Mouse (Mus musculus): Measurements from ENCODE around the gene Actn4.

The Actn4 gene

DNA sequence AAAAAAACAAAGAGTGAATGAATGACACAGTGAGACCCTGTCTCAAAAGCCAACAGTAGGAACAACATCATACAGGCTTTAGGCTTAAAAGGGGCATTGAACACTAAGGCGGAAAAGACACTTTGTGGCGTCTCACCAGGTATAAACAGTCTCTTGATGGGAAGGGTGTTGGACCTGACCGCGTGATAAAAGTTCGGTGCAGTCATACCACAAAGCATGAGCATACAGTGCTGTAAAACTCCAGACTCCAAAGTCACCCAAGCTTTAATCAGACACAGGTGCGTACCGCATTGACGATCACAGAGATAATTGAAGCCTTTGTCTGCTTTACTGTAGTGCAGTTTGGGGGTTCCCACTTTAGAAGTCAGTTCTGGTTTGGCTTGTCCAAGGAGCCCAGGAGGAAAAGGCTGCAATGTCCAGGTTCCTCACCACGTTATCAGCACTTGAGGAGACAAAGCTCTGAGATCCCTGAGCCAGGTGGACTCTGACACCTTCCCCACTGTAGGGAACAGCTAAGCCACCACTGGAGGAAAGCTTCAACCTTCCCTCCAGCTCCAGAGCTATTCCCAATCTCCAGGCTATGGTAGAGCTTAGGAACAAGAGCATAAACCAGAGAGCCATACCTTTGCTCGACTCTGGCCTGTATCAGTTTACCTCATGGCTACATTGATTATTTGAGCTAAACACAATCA lies 11.6 kb downstream of the Actn4 start:
- DNase-seq (ENCODE audit: low spot score): no peak

DNA sequence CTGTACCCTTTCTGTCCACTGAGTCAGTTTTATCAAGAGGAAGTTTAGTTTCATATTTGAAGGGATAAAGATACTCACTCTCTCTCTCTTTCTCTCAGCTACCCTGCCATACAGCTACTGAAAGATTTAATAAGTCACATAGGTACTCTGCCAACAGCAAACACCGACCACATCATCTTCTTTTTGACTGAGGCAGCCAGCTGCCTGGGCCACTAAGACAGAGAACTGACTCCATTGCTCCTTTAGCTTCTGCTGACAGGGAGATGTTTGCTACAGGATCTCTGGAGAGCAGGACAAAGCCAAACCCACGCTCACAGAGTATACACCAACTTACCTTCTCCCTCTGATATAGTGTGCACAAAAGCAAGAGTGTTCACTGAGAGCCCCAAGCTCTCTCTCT lies 12.8 kb downstream of the Actn4 start:
- DNase-seq (ENCODE audit: low spot score): no peak

DNA sequence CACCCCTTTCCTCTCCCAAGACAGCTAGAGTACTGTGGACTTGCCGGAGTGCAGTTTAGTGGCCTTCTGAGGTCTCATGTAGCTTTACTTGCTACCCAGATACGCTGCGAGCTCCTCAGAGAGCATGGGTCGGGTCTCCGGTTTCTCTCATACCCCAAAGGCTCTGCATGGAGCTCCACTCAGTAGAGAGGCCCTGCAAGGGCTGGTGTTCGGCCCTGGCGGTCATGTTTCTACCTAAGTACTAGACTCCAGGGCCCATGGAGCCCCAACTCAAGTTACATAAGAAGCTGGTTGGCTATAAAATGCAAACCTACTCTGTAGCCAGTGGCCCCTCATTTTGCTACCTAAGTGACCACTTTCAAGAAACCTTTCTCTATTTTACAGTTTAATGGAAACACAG lies 13.4 kb downstream of the Actn4 start:
- DNase-seq (ENCODE audit: low spot score): no peak

DNA sequence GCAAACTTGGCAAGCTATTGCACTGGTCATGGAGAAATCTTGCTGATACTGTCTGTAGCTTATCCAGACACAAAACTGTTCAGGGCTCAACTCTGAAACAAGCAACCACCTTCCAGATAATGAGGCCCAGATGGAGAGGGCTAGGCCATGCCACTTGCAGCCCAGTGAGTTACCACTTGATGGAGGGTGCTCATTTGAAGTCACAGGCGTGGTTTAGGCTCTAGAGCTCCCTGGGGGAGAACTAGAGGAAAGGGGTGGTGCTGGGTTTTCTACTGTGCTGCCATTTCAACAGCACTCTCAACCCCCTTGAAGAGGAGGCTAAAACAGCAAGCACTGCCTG lies 15.9 kb downstream of the Actn4 start:
- DNase-seq (ENCODE audit: low spot score): no peak

DNA sequence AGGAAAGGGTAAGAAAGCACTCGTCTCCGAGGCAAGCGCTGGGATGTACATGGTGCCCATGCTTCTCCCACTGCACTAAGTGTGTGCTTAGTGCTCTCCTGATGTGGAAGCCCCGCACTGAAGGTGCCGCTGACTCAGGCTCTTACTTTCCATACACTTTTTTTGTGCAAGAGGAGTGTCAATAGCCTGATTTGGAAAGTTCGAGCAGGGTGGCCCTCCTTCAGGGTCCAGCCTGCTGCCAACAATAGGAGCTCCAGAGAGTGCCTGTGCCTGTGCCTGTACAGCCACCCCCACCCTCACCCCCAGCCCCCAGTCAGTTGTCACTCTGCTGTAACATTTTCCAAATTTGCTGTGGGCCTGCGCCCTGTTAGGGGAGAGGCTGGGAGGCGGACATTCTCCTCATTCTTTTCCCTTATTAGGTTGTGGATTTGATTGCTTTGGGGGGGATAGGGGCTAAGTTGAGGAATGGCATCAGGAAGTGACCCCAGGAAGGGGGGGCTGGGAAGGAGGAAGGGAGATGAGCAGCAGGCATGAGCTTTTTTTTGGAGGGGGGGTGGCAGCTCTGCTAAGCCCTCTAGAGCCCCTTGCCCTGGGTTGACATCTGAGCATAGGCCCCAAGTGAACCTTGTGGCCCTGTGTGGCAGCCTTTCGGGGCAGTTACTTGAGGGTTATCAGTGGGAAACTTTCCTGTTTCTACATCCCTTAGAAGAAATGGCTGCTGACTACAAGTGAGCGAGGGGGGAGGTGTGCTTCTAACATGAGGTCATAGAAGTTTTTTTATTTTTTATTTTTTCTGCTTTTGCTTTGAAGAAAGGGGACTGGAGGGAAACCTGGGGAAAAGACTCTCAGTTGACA lies 16.5 kb downstream of the Actn4 start:
- DNase-seq (ENCODE audit: low spot score): peak; percentile 57

DNA sequence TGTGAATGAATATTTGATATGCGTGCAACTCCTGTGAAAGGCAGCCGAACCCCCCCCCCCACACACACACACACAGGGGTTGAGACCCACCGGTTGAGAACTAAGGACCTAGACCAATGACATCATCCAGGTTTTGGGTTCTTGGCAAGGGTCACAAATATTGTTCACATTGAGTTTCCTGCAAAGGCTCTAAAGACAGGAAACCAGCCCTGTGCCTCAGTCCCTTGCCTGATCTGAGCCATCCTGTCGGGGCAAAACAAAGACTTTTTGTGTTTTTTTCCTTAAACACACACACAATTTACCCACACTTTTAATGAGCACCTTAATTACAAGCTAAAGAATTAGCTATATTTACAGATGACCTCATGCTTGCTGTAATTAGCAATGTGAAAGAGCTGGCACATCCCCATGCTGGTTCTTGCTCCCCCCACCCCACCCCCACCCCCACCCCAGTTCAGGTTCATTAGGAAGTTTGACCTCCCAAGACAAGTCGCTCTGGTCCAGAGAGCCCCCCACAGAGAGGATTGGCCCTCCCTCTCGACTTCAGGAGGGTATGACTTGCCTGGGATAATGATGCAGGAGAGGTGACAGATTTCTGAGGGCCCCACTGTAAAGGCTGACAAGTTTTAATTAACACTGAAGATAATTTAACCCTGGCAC lies 17.3 kb downstream of the Actn4 start:
- DNase-seq (ENCODE audit: low spot score): no peak

DNA sequence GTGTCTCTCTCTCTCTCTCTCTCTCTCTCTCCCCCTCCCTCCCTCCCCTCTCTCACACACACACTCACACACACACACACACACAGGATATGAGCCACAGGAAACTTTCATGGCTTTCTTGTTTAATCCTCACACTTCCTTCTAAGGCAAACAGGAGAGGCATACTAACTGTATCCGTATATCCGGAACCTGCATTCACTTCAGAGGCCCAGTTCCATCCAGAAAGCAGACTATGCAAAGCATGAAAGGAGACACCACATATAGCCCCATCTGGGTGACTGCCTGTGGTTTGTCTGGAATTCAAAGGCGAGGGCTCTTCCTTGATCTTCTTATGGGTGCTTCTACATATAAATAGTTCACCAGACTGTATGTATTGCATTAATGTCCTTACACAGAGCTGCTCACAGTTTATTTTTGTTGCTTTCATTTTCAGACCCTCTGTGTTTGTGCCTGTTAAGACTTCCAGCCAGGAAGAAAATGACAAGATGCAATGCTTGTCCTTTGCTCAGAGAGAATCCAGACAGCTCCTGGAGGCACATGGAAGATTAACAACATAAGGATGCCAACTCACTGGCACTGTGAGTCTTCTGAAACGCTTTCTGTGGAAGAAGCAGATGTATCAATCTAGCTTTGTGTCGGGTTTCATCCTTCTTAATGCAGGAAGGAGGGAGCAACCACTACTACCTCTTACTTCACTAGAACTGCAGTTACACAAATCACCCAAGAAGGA lies 18.5 kb downstream of the Actn4 start:
- DNase-seq (ENCODE audit: low spot score): no peak

DNA sequence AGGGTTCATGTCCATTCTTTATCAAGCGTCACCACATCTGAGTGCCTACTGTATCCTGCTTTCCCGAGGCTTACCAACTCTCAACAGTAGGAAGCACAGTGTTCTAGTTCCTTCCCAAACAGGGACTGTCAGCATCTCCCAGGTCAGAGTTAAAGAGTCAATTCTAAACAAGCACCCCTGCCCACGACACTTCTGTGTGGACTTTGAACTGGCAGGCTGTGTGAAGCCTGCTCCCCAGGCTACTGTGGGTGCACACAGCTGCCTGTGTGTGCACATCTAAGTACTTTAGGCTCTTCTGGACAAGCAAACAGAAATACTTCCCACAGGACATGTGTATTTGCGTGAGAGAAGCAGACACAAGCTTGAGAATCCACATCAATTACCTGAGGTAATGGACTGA lies 20.6 kb downstream of the Actn4 start:
- no peak for DNase-seq (ENCODE audit: low spot score)

DNA sequence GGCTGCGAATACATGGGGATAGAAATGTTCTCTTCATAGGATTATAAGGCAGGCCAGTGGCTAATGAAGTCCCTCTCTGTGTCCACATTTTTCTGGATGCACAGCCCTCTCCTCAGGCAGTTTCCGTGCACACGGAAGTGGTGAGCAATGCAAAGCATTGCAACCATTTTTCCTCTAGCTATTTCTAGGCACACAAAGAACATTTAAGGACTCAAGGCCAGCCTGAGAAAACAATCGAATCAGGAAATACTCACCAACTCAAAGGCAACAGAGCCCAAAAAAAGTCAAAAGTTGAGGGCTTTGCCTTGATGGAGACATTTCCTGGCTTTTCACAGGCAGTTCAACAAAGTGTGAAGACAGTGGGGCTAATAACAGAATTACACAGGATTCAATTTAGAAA lies 21.0 kb downstream of the Actn4 start:
- no peak for DNase-seq (ENCODE audit: low spot score)

DNA sequence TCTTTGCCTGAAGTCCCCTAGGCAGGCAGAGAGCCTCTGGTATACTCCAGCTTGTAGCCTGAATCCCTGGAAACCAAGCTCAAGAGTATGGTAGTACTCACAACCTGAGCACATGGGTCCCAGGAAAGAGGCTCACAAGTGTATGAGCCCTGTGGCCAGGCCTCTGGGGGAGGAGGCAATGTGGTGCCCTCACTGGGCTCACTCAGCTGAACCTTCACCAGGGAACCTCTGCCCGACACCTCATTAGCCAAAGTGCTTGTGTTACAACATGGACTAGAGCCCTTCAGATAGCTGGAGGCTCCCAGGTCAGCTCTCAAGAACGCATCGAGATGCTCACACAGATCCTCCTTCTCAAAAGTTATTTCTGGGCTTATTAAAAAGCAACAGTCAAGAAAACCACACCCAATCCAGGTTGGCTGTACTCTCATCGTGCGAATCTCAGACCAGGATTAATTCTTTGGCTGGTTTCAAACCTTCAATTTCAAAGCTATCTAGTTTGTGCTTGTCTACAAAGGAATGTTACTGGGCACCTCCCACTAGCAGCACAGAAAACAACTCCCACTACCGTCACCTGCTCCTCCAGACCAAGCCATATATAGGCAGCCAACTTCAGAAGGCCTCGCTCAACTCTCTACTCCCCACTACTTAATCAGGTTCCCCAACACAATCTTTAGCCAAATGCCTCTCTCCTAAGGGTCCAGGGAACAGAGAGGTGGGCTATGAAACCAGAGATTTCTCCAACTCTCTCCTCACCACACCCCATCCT lies 22.5 kb downstream of the Actn4 start:
- no peak for DNase-seq (ENCODE audit: low spot score)

DNA sequence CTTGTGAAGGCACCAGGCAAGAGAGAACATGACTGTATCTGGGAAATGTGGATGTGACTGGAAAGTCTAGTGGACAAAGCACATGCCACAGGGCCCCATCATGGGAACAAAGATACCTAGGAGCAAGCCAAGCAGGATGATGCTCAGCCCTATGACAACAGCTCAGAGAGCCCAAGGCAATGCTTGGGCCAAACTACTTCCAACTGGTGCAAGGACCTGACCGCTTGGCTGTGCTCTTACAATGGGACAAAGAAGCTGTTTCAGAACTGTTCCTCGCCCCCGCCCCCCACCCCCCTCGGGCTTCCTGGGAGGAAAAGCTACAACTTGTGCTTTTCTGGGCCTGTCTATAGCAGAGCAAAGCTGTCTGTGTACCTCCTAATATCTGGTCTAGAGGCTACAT lies 23.5 kb downstream of the Actn4 start:
- DNase-seq (ENCODE audit: low spot score): no peak

DNA sequence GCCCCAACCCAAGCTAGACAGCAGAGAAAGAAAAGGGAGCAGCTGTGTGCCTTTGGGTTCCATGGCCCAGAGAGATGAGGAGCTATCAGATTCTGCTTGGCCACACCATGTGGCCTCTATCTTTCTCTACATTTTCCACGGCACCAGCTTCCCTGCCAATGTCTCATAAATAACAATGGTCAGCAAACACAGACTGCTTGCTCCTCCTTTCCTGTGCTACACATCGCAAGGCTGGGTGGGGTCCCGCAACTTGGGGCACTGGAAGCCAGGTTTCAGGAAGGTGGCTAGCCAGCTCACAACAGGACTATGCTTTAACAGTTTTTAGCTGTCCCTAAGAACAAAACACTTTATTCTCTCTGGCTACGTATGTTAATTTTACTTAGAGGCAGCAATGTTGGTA lies 25.4 kb downstream of the Actn4 start:
- DNase-seq (ENCODE audit: low spot score): peak; percentile 62

DNA sequence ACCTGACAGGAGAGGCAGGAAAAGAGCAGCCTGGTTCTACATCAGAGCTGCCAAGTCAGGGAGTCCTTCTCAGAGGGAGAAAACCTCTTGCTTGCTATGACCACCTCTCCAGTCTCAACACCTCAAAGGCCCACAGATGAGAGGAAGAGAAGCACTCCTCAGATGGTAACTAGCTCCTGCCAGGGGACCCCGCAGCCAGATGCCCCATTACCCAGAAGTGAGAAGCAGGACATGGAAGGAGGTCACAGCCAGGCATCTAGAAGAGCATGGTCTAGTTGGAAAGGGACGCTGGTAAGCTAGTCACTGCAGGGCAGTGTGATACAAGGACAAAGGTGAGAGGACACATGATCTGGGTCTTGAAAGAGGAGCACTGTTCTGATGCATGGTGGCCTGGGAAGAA lies 28.3 kb downstream of the Actn4 start:
- DNase-seq (ENCODE audit: low spot score): no peak

DNA sequence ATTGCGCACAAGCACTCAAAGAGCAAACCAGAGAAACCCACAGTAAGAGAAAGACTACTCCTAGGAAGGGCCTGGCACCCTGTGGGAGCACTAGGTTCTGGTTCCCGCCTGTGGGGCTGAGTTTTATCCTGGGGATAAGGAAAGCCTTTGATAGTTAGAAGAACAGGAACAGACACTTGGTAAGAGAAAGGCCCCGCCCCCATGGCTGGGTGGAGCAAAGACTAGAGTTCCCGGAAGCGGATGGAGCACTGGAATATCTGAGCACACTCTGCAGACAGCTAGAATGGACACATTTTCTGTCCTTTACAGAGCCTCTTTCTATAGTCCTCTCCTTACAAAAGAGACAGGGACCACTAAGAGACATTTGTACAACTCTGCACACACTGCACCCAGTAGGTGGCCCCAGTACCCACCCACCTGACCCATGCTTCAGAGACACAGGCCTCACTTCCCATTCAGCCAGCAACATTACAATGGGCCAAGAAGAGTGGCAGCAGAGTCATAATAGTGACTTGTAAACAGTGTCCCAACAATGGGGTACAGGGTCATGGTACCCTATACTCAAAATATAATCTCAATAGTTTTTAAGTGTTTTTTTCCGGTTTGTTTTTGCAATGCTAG lies 29.6 kb downstream of the Actn4 start:
- no peak for DNase-seq (ENCODE audit: low spot score)

DNA sequence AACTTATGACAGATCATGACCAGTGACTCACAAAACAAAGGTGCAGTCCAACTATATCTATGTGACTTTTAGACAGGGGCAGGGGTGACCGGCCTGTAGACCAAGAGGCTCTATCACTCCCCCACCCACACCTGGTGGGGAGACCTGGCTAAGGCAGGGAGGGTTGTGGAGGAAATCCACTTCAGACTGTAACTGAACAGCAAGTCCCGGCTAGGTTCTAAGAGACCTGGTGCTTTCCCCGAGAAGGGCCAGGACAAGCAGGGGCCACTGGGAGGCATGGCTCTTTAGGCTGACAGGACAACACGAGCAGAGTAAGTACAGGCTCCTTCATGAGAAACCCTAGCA lies 30.5 kb downstream of the Actn4 start:
- no peak for DNase-seq (ENCODE audit: low spot score)

DNA sequence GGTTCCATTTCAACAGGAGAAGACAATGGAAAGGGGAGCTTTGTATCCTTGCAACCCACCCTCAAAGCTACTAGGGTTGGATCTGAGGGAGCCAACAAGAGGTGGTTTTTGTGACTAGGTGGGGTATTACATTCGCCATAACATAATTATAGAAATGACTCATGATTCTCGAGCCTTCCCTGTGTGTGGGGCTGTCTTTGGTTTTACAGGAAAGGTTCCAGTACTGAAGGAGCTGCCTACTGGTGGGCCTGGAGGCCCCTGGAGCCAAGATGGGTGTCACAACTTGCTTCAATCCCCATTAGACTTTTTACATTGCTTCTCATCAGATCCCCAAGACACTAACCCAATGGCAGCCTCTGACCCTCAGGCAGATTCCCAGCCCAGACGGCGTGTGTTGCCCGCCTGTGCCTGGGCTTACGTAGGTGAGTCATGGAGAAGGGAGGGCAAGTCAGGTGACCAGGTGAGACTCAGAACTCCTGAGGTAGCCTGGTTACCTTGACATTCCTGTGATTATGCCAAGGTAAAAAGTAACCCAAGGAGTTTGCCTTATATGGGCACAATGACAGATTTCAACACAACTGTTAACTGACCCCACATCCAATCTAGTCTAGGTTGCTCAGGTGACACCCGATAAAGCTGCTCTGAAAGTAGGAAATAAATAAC lies 31.0 kb downstream of the Actn4 start:
- DNase-seq (ENCODE audit: low spot score): peak; percentile 85

DNA sequence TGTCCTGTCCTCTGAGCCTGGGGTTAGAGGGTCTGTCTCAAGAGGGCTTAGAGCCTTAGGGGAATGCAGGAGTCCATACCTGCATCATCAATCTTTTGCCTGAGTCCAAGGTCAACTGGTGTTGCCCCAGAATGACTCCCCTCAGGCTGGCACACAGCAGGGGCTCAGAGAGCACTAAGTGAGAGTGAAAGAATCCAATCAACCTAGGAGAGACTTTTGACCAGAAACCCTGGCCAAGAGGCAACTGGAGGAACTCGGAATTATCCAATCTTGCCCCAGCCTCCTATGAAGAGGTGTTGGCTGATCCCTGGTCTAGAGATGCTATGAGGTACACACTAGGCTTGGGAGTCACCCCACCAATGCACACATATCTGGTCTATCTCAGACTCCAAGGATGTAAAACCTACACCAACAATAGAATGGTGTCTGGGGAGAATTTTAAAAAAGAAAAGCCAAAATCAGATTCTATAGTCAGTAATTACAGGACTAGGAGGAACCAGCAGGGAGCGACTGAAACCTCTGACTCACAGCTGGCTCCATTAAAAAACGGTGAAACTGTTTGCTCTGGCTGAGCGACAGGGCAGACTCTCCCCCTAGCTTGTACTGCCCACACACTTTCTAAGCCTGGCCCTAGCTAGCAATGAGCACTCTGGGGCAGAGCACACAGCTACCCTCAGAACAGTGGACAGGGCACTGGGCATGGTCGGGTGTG lies 31.7 kb downstream of the Actn4 start:
- DNase-seq (ENCODE audit: low spot score): no peak

DNA sequence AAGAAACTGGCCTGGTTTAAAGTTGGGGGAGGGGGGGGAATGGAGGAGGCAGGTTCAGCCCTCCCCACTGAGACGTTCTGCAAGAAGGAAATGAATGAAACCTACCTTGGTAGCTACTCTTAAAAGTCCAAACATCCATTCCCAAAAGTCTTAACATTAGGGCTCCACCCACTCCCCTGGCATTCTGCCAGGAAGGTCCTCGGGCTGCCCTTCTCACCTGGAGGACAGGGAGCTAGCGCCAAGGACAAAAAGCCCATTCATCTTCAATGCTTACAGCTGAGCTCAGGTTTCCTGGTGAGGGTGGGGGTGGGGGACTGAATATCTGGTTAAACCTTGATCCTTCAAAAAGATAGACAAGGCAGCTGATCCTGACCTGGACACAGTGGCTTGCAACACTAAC lies 32.8 kb downstream of the Actn4 start:
- DNase-seq (ENCODE audit: low spot score): no peak

DNA sequence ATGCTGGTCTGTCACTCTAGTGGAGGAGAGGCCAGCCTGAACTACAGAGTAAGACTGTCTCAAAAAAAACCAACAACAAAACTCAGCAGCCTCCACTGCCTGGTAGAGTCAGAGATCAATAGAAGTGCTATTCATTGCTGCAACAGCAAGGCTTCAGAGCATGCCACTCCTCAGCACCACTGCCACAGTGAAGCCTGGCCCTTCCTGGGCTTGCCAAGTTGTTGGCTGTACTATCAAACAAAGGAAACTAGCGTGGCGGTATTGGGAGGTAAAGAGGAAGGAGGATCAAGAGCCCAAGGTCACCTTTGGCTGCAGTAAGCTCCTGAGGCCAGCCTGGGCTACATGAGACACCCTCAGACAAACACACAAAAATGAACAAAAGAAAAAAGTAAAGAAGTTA lies 36.0 kb downstream of the Actn4 start:
- DNase-seq (ENCODE audit: low spot score): no peak

DNA sequence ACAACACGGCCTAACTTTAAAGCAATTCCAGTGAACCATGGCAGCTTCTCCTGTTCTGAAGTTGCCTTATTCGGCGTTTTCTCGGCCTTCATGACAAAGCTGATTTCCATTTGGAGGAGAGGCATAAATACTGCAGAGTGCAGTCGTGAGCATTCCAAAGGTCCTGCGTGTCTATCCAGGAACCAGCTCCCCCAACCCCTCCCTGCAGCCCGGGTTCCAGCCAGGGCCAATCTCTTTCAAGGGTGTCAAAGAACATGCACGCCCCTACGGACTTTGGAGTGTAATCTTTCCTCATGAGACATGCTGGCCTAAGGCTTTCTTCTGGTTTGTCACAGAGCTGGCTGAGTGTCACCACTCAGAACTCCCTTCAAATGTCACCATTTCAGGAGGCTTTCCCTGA lies 36.8 kb downstream of the Actn4 start:
- peak; percentile 75 for DNase-seq (ENCODE audit: low spot score)

All from lung, postnatal 25 days (tissue).